Mouse (Mus musculus) c-Kit-positive CD71-positive TER-119-positive erythroid progenitor cells, embryonic 14.5 days (primary cell): ENCODE data around the gene Pde10a.

Source experiments
- DNase-seq: peaks from one replicate; pipeline ENCODE4 v3.0.0-alpha.2; 2013; ENCODE audit warnings: low spot score

Pde10a gene

DNA sequence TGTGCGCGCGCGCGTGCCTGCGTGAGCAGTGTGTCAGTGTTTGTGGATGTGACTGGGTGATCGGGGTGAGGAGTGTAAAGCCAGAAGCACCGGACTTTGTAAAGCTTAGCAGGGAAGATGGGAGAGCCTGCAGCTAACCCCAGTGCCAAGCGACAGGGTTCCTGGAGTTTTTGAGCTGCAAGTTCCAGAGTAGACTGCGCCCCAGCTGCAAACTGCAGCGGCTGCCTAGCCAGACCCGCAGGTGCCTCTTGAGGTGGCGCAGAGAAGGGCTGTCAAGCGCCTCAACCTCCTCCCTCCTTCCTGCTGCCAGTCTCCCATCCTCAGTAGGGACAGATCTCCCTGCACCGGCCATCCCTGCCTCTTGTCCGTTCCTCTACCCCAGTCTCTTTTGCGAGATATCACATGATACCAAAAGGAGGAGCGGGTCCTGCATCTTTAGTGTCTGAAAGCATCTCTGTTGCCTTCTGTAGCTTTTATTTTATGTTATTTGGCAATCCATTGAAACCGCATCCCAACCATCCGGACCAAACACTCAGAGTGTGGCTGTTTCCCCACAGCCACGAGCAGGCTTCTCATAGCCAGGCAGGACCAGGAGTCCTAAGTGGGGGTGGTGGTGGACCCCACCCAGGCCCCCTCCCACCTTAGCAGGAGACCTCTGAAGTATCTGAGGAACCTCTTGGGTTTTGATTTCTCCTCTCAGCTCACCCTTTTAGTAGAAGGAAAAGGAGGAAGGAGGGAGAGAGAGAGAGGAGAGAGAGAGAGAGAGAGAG, 984 bp downstream of the Pde10a start:
- DNase-seq = no peak

- DNase-seq = no peak
These were observed 1.7 kb downstream of the Pde10a start for GRCm38 (mm10) chr17:8526815-8527261.

DNA sequence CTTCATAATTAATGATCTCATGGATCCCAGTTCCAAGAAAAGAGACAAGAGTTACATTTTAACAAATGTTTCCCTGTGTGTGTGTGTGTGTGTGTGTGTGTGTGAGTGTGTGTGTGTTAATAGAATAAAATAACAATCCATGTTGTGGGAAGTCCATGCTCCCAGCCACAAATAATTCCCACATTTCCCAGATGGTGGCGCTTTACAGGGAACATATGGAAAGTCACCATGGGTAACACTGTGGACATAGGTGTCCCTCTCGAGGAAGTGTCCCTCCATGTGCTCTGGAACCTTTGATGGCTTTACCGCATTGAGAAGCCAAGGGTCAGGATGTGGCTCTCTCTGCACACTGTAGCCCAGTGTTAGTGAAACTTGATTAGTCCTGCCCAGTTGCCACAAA, 3.5 kb downstream of the Pde10a start:
- no peak for DNase-seq

- DNase-seq = no peak
These were observed 7.4 kb downstream of the Pde10a start for GRCm38 (mm10) chr17:8532609-8533008.

GRCm38 (mm10) chr17:8533828-8534227, 8.7 kb downstream of the Pde10a start:
- no peak for DNase-seq

DNA sequence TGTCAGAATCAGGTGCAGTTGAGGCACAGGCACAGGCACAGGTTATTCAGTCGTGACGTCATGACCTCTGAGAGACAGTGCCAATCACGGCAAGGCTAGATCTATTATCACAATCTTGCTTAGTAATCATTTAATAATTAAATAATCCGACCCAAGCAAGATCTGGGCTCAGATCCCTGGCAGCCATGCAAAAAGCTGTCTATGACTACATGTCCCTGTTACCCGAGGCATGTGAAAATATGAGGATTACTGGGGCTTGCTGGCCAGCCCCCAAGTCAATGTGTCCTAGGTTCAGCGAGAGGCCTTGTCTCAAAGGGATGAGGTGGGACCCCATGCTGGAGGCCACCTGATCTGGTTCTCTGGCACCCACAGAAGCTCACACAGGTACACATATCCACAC, 11.3 kb downstream of the Pde10a start:
- no peak for DNase-seq

- DNase-seq = peak; percentile 10
These were observed 12.9 kb downstream of the Pde10a start for GRCm38 (mm10) chr17:8538102-8538501.

DNA sequence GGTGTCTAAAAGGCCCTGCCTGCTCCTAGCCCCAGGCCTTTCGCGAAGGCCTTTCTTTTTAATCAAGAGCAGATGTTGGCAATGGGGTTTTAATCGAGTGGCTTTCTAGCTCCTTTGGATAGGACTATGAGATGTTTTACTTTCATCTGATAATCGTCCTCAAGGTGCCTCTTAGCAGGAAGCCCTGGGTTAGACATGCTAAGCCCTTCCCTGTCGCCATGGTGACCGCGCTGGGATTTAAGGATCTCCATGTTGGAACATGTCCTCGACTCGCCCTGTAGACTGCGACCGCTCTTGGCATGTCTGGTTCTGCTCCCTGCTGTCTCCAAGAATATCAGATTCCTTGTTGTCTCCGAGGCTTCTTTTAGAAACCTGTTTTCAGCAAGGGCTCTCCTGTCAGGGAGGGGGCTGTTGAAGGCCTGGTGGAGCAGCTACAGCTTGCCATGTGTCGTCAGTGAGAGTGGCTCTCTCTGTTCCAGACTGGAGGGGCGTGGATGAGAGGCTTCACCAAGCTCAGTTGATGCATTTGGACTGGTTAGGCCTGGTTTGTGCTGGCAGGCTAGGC, 16.9 kb downstream of the Pde10a start:
- no peak for DNase-seq

DNA sequence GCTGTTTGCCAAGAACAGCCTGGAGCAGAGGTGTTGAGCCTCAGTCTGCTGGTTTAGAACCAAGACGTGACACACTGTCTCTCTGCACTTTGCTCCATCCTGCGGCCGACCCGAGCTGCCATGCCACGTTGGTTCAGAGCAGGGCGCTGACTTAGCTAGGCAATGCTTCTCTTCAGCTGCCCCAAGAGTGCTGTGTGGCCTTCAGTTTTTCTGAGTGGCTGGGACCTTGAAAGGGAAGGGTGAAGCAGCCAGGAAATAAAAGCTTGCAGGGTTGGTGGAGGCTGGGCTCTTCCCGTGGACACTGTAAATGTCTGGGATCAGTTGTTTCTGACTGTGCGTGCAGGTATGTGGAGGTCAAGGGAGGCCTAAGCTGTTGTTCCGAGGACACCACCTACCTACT, 21.2 kb downstream of the Pde10a start:
- no peak for DNase-seq

- DNase-seq = no peak
These were observed 23.6 kb downstream of the Pde10a start for GRCm38 (mm10) chr17:8548733-8549132.

DNA sequence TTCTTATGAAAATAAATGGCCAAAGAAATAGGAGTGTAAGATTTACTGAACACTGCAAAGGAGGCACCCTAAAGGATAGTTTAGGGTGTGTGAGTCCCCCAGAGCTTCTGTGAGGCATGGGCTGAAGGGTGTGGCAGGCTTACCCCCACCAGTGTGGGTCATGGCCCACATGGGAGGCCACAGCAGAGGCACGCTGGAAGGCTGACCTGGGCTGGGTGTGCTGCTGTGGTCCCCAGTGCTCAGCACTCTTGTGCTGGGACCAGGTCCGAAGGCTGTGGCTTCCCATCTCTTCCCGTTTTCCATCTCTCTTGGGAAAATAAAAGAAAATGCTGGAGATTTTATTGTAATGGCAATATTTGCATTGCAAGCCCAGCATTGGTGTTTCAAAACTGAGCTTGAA, 26.5 kb downstream of the Pde10a start:
- no peak for DNase-seq

GRCm38 (mm10) chr17:8552346-8553035, 27.3 kb downstream of the Pde10a start:
- DNase-seq = no peak

GRCm38 (mm10) chr17:8553601-8554000, 28.4 kb downstream of the Pde10a start:
- DNase-seq = no peak

GRCm38 (mm10) chr17:8554219-8554618, 29.0 kb downstream of the Pde10a start:
- DNase-seq = no peak

DNA sequence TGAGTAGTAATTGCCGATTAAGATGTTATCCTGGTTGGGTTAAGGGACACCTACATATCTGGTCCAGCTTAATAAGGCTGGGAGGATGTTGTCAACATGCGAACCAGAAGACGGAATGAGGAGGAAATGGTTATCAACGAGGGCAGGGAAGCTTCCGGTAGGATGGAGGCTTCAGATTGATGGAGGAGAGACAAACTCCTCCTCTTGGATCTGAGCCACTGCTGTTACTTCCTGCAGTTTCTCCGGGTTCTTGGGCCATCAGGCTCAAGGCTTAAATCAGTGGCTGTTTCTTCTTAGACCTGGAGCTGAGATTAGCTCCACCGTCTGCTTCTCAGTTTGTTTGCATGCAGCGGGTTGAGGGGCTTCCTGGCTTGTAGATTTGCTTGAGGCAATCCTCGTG, 30.6 kb downstream of the Pde10a start:
- DNase-seq = no peak

- no peak for DNase-seq
These were observed 31.1 kb downstream of the Pde10a start for GRCm38 (mm10) chr17:8556223-8556622.

GRCm38 (mm10) chr17:8557926-8558325, 32.8 kb downstream of the Pde10a start:
- no peak for DNase-seq

GRCm38 (mm10) chr17:8562101-8562885, 37.1 kb downstream of the Pde10a start:
- no peak for DNase-seq

DNA sequence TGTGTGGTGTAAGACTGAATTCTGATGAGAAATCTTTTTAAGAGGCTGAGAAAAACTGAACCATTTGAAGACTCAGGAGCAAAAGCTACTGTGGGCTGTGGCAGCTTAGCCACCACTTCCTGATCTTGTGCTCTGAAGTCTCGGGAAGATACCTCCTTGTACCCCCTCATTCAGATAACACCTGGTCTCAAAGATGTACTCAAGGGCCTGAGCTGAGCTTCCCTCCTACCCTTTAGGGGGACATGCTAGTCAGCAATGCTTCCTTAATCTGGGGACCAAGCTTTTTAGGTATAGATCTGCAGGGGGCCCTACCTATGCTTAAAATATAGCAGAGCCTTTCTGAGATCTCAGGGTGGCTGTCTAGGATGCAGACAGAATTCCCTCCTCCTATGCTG, 37.7 kb downstream of the Pde10a start:
- DNase-seq = no peak

DNA sequence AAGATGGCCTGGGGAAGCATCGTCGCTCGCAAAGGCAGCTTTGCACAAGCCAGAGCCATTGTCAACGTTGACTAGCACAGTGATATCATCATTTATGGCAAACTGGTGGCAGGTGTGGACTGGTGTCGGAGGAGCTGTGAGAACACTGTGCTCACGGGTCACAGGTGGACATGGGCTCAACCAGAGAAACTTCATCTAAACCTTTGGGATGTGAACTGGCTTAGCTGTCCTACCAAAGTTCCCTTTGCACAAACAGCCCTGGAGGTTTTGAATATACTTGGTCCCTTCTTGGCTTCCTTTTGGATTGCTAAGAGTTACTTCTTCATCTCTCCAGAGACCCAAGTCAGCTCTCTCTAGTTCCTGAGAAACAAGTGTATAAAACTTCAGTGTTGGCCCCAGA, 41.7 kb downstream of the Pde10a start, which contains the start of gene Gm17087:
Gene Gm17087 (minus strand): TSS at position 101 of the 400 bp plus-strand sequence.
- no peak for DNase-seq

DNA sequence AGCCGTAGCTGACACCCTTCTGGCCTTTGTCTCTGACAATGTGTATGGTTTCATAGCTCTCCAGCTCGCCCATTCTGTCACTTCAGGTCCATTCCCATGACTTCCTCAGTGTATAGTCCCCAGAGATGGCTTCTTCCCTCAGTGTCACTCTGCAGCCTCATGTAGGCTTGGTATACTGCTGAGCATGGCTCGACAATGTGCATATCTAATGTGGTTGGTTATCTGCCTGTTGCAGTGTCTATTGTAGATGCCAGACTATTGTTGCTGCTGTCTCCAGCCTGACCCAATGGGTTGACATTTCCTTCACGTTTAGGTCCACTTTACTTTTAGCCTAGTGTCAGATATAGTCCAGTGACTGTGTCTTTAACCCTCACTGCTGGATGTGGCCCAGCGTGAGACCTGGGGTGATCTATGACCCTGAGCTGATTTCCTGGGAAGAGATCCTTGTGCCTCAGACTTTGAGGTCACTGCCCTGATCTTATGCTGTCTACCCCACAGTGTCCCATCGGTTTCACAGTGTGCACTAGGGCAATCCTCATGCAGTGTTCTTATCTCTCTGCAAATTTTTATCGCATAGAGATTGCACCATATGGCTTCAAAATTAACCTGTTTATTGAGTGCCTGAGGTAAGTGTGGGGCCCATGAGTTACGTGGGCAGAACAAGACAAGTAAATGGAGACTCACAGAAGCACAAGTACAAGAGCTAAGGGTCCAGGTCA, 48.5 kb downstream of the Pde10a start:
- no peak for DNase-seq

DNA sequence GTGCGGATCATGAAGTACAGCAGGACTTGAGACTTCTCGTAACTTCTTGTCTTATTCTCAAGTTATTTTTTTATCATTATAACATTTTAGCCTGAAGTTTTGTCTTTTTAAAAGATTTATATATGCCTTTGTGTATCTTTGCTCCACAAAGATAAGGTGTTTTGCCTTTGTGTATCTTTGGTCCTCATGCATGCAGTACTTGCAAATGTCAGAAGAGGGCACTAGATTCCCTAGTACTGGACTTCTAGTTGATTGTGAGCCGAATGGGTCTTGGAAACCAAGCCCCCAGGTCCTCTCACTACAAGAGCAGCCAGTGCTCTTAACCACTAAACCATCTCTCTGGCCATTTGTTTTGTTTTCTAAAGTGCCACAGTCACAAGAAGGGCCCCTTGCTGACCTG, 55.2 kb downstream of the Pde10a start:
- no peak for DNase-seq
